Comparison of ENCODE assay signal across 9 mouse cellular contexts in genomic region chr10:127615591-127615990, GRCm38 (mm10). TPM values are rescaled to one million over a fixed set of nuclear protein-coding genes. Genes with fewer than 3 reads are reported as not detected.
DNase-seq lines count a peak whose midpoint lies in the region; ATAC-seq lines count a peak whose summit lies in the region.
"Had no signal": no experiment of that assay in that cellular context is flagged by ENCODE, and none has a peak within 500 bp of the region (broad histone marks: within the 10 kb centered on the region; RNA-seq: fewer than 3 reads in every experiment).

No protein-coding gene starts in this region.

- H3K36me3 ChIP-seq in neural tube, embryonic 11.5 days (ENCODE audit: control insufficient read depth, insufficient read depth, low read length): peaks cover 10% of the 10 kb centered on the region

- H3K9me3 ChIP-seq in neural tube, embryonic 11.5 days (ENCODE audit: control insufficient read depth, low read length): no peaks in the 10 kb centered on the region

- intact Hi-C loops in heart, postnatal 10 days (cut with DNase I): no loop called here

- no peaks in the 10 kb centered on the region for H3K27me3 ChIP-seq in neural tube, embryonic 11.5 days (ENCODE audit: control insufficient read depth, insufficient read depth, low read length)

- peak; percentile 68 for DNase-seq in adrenal gland, postnatal 14 days
- DNase-seq in adrenal gland, postnatal 4 days (ENCODE audit: low spot score in 2 of 2): no peak
- DNase-seq in neural tube, embryonic 11.5 days (ENCODE audit: low spot score): no peak
- DNase-seq in neural tube, embryonic 10.5 days (ENCODE audit: extremely low spot score, low spot score): no peak
- peak; percentile 74 to 77 for DNase-seq in heart, postnatal 10 days
- DNase-seq in lung, postnatal 10 days: peak; percentile 62
- DNase-seq in embryo, embryonic 9.5 days (ENCODE audit: extremely low spot score): no peak
- no peak for DNase-seq in yolk sac, embryonic 10.5 days (ENCODE audit: low spot score)

- peak overlapping the region; percentile 55; the same call in 1 of the 2 replicates for H3K27ac ChIP-seq in neural tube, embryonic 11.5 days (ENCODE audit: low read depth, low read length)
- H3K27ac ChIP-seq: liver, embryonic 14.5 days had no signal

- H3K4me3 ChIP-seq in neural tube, embryonic 11.5 days (ENCODE audit: low read depth, low read length): no peak overlapping the region

- 0 out of 2 replicates have a peak overlapping the region, but pooled peaks have one; percentile 0 for H3K4me2 ChIP-seq in neural tube, embryonic 11.5 days (ENCODE audit: low read depth)

- H3K9ac ChIP-seq in neural tube, embryonic 11.5 days (ENCODE audit: low read length): no peak overlapping the region
- H3K9ac ChIP-seq: liver, embryonic 14.5 days had no signal

- ATAC-seq in neural tube, embryonic 11.5 days (ENCODE audit: insufficient read depth, low FRiP score, low TSS enrichment): no peak

- peaks cover 51% of the 10 kb centered on the region for H3K4me1 ChIP-seq in neural tube, embryonic 11.5 days (ENCODE audit: control insufficient read depth, insufficient read depth, low read length)

- WGBS in neural tube, embryonic 11.5 days: 75% methylated on average over 2 of the region's 3 CpGs

RNA-seq across cellular contexts. Expression of gene Lrp1, which starts 5.4 kb away (rescaled TPM):
- 138 and 201 TPM in 2 replicates for total RNA-seq in adrenal gland, postnatal 14 days (2021)
- total RNA-seq in adrenal gland, postnatal 4 days (2021): 100 to 1,000 TPM; 283 to 301 TPM
- 60.2 and 68.2 TPM in 2 replicates for polyA plus RNA-seq in neural tube, embryonic 11.5 days (2014; fragmentation: Nextera tagmentation; extraction: Ambion mirVana)
- total RNA-seq in heart, postnatal 10 days (2021): 10 to 100 TPM; 95.8 to 96.3 TPM

RNA-seq across cellular contexts. Expression of gene Stat6, which starts 27.2 kb away (rescaled TPM):
- 75.0 and 89.4 TPM in 2 replicates for total RNA-seq in adrenal gland, postnatal 14 days (2021)
- 10 to 100 TPM; 72.7 to 78.0 TPM for total RNA-seq in adrenal gland, postnatal 4 days (2021)
- polyA plus RNA-seq in neural tube, embryonic 11.5 days (2014; fragmentation: Nextera tagmentation; extraction: Ambion mirVana): 6.1 and 6.8 TPM in 2 replicates
- total RNA-seq in heart, postnatal 10 days (2021): 10 to 100 TPM; 45.9 to 46.8 TPM

RNA-seq across cellular contexts. Expression of gene Nemp1, which starts 51.1 kb away (rescaled TPM):
- 9.2 and 9.4 TPM in 2 replicates for total RNA-seq in adrenal gland, postnatal 14 days (2021)
- 10 to 100 TPM; 11.6 to 13.2 TPM for total RNA-seq in adrenal gland, postnatal 4 days (2021)
- polyA plus RNA-seq in neural tube, embryonic 11.5 days (2014; fragmentation: Nextera tagmentation; extraction: Ambion mirVana): 9.3 and 10.6 TPM in 2 replicates
- total RNA-seq in heart, postnatal 10 days (2021): 1 to 10 TPM; 5.0 to 7.0 TPM

RNA-seq across cellular contexts. Expression of gene Nab2, which starts 52.8 kb away (rescaled TPM):
- total RNA-seq in adrenal gland, postnatal 14 days (2021): 23.7 and 24.6 TPM in 2 replicates
- 10 to 100 TPM; 22.8 to 24.4 TPM for total RNA-seq in adrenal gland, postnatal 4 days (2021)
- 6.2 and 7.8 TPM in 2 replicates for polyA plus RNA-seq in neural tube, embryonic 11.5 days (2014; fragmentation: Nextera tagmentation; extraction: Ambion mirVana)
- total RNA-seq in heart, postnatal 10 days (2021): 10 to 100 TPM in 1 of 2 experiments, 1 to 10 TPM in 1; 8.5 to 11.7 TPM

Comparison
In these comparisons a context has a peak if more than half of its experiments do, and no peak if none do; other contexts are left out.
1. DNase-seq: peak in adrenal gland, postnatal 14 days (single experiment), heart, postnatal 10 days (2 of 2) and lung, postnatal 10 days (single experiment); none in adrenal gland, postnatal 4 days (0 of 2), neural tube, embryonic 11.5 days (single experiment), neural tube, embryonic 10.5 days (single experiment), embryo, embryonic 9.5 days (single experiment) and yolk sac, embryonic 10.5 days (single experiment).